Mouse (Mus musculus): ENCODE data around the gene Trappc1.

Trappc1 gene

GRCm38 (mm10) chr11:69369990-69370816 is 46.4 kb downstream of the Trappc1 start:
- Histone ChIP-seq H3K36me3 (ENCODE audit: control insufficient read depth, insufficient read depth, low read length, poor library complexity, severe bottlenecking) (0 out of 2 replicates have a peak, but pooled peaks cover 2% of the 10 kb centered on the region), H3K27me3 (ENCODE audit: control insufficient read depth, insufficient read depth, low read length, poor library complexity, severe bottlenecking) (no peaks in the 10 kb centered on the region)
- DNase-seq (ENCODE audit: low read depth, low spot score): no peak

GRCm38 (mm10) chr11:69370817-69371215 is 47.0 kb downstream of the Trappc1 start:
- no peak for DNase-seq (ENCODE audit: low read depth, low spot score)
- Histone ChIP-seq H3K36me3 (ENCODE audit: control insufficient read depth, insufficient read depth, low read length, poor library complexity, severe bottlenecking) (0 out of 2 replicates have a peak, but pooled peaks cover 2% of the 10 kb centered on the region), H3K27me3 (ENCODE audit: control insufficient read depth, insufficient read depth, low read length, poor library complexity, severe bottlenecking) (no peaks in the 10 kb centered on the region)

GRCm38 (mm10) chr11:69371601-69372000 is 47.8 kb downstream of the Trappc1 start:
- no peak for DNase-seq (ENCODE audit: low read depth, low spot score)
- Histone ChIP-seq H3K27me3 (ENCODE audit: control insufficient read depth, insufficient read depth, low read length, poor library complexity, severe bottlenecking) (no peaks in the 10 kb centered on the region), H3K36me3 (ENCODE audit: control insufficient read depth, insufficient read depth, low read length, poor library complexity, severe bottlenecking) (0 out of 2 replicates have a peak, but pooled peaks cover 2% of the 10 kb centered on the region)

- H3K36me3 ChIP-seq (ENCODE audit: control insufficient read depth, insufficient read depth, low read length, poor library complexity, severe bottlenecking): 0 out of 2 replicates have a peak, but pooled peaks cover 2% of the 10 kb centered on the region
- DNase-seq (ENCODE audit: low read depth, low spot score): no peak
Observed at GRCm38 (mm10) chr11:69372056-69372779, 48.4 kb downstream of the Trappc1 start.

GRCm38 (mm10) chr11:69372780-69373170 is 49.0 kb downstream of the Trappc1 start:
- Histone ChIP-seq H3K36me3 (ENCODE audit: control insufficient read depth, insufficient read depth, low read length, poor library complexity, severe bottlenecking) (0 out of 2 replicates have a peak, but pooled peaks cover 2% of the 10 kb centered on the region), H3K27me3 (ENCODE audit: control insufficient read depth, insufficient read depth, low read length, poor library complexity, severe bottlenecking) (no peaks in the 10 kb centered on the region)
- peak; percentile 60 for DNase-seq (ENCODE audit: low read depth, low spot score)

More at GRCm38 (mm10) chr11:69372056-69372779, 48.4 kb downstream of the Trappc1 start:
- no peaks in the 10 kb centered on the region for H3K27me3 ChIP-seq (ENCODE audit: control insufficient read depth, insufficient read depth, low read length, poor library complexity, severe bottlenecking)

GRCm38 (mm10) chr11:69373223-69373965 is 49.6 kb downstream of the Trappc1 start:
- Histone ChIP-seq H3K36me3 (ENCODE audit: control insufficient read depth, insufficient read depth, low read length, poor library complexity, severe bottlenecking) (0 out of 2 replicates have a peak, but pooled peaks cover 2% of the 10 kb centered on the region), H3K27me3 (ENCODE audit: control insufficient read depth, insufficient read depth, low read length, poor library complexity, severe bottlenecking) (no peaks in the 10 kb centered on the region)
- no peak for DNase-seq (ENCODE audit: low read depth, low spot score)

Data from splenic B cell, adult 2 months (primary cell).